Mouse (Mus musculus): ENCODE measurements around the gene Rbpj.

The Rbpj gene

DNA sequence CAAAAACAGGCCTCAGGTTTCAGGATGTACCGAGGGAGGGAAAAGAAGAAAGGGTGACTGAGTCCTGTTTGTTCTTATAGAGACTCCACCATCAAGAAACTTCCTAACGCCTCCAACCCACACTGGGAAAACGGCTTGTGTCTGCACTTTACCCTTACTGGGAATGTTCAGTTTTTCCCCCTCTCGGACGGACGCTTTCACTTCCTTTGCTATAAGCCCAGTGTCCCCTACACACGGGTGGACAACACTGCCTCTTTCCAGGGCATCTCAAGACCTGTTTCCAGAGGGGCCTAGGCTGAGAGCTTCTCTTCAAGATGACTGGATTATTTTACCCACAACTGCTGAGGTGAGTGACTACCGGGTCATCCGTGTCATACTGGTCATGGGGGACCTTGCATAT, at the start of gene Rbpj:
TSS of gene Rbpj (plus strand) at position 270 of the 400 bp plus-strand sequence.
- DNase-seq (ENCODE audit: low spot score), result no peak

DNA sequence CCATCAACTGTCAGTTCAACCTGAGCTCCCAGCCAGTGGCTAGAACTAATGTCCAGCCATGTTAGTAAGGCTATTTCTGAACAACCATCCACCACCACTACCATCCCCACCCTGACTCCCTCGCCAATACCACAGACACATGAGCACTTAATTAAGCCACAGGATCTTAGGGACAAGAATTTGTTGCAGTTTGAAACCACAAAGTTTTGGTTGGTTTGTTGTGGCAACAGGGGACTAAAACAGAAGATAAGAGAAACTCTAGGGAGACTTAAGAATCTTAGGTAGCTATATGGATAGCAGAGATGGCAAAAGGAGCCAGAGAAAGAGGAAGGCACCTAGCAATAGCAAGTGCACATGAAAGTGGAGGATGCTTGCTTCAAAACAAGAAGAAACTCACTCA, 45.2 kb upstream of the Rbpj start:
- no peak for DNase-seq (ENCODE audit: low spot score)

DNA sequence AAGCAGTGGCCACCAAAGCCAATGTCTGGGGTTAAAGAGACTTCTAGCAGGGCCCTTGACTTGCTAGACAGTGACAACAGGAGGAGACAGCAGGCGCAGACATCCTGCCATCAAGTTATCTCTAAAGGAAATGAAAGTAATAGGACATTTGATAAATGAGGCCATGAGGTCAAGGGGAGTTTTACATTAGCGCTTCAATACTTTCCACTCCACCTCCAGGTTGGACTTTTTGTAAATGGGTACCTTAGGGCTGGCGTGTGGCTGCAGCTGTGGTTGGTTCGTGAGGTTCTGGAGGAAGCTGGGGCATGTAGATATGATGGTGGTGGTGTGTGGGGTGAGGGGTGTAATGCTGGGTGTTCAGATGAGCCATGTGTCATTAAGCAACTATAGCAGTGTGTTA, 44.7 kb upstream of the Rbpj start:
- DNase-seq (ENCODE audit: low spot score), result no peak

DNA sequence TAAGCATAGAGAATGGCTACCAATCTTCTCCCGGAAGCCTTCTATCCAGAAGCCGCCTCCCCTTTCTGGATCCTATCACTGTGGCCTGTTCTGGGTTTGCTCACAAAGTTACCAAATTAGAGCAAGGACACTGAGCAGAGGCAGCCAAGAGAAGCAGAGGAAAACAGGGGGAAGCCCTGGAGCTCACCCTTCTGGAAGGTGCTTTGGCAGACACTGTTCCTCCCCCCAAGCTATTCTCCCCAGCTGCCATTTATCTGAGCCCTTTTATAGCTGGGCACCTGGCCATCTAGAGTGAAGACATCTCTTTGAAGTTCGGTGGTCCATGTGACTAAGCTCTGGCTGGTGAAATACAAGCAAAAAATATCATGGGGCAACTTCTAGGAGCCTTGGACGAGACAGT, 38.5 kb upstream of the Rbpj start:
- no peak for DNase-seq (ENCODE audit: low spot score)

DNA sequence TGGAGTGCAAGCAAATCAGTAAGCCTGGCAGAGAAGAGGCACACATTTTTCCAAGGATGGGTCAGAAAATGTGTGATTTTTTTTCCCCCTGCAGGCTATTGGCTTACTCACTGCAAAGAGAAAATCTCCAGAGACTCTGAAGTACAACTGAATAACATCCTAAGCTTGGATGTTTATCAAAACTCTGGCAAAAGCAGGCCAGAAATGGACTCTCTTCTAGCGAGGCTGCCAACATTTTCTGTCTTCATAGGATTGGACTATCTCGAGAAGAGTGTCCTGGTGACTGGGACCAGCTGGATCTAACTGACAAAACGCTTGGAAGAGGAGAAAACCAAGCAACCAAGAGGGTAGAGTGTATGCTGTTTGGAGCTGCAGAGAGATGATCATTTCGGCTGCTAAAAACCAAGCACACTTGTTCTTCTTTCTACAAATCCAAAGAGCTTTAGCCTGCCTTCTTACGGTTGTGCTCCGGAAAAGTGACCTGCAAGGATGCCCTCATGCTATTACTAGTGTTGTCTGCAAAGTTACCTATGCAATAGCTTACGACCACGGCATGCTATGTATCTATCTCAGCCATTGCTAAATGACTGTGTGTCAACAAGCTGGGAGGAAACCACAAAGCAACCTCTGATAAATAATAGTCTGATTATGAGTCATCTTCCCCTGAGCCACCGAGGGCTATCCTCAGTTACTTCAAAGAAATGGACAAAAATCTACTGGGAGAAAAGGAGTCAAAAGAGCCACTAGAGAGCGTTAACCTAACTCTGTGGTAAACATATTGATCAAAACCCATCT, 36.1 kb upstream of the Rbpj start:
- DNase-seq (ENCODE audit: low spot score), result no peak

DNA sequence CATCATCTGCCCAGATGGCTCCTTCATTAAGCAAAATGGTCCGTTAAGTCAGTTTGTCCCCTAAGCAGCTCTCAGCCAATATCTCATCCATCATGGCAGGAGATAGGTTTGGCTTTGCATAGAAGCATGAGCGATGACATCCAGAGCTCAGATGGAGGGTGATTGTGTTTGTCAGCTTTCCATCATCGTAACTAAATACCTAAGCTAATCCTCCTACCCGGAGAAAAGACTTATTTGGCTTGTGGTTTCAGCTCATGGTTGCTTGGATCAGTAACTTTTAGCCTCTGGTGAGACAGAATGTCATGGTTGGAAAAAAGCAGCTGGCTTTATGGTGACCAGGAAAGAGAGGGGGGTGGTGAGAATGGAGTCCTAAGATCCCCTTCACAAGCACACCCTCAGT, 33.5 kb upstream of the Rbpj start:
- no peak for DNase-seq (ENCODE audit: low spot score)

DNA sequence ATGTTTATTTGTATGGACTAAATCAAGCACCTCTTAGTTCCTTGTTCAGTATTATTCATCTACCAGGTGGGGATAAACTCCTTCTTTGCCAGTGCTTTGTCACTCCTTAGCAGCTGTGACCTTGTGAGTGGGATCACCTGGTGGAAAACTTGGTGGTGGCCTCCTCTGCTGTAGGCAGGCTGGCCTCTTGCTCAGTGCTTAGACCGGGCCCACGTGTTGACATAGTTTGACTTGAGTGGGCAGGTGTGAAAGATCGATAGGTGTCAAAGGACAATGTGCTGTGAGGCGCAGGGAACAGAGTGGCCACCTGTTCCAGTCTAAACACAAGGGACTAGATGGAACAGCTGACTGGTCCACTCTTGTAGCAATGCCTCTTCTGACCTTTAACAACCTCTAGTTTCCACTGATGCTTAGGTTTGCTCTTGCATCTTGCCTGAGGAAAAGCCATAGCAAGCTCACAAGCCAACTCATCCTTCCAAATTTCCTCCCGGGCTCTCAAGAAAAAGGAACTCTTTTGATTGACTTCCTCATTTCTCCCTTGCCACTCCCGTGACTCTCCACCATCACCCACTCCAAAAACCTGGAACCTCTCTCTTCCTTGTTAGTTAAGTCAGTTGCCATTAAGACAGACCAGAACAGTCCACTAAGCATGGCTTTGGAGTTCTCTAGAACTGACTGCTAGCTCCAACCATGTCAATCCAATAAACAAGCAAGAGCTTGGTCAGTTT, 28.9 kb upstream of the Rbpj start:
- no peak for DNase-seq (ENCODE audit: low spot score)

DNA sequence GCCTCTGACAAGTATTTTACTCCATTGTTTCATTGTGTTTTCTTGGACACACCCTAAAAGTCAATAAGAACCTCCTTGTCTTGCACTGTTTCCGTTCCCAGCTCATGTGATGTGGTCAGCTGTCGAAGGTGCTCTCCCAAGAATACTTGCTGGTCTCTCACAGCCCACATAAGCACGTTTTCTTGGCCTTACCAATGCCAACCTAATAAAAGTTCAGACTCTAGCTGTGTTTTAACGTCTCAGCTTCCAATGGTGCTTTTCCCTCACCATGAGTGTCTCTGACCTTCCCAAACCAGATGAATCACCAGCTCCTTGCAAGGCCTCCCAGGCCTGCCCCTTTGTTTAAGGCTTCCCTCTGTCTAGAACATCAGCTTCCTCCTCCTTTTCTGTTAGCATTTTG, 28.2 kb upstream of the Rbpj start:
- no peak for DNase-seq (ENCODE audit: low spot score)

DNA sequence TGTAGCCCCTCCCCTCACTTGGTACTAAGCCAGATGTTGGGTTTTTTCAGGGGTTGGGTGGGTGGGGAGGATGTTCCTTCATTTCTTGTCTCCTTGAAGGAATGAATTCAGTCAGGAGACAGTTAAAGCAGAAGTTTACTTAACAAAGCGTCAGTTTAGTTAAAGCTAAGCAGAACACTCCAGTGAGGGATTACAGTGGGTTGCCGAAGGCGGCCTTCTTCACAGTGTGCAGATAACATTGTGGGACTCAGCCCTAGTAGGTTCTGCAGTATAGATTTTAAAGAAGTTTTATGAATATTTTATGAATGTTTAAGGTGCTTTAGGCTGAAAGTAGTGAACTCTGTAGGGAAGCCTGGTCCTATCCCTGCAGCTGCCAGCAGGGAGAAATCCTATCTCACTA, 27.7 kb upstream of the Rbpj start:
- no peak for DNase-seq (ENCODE audit: low spot score)

DNA sequence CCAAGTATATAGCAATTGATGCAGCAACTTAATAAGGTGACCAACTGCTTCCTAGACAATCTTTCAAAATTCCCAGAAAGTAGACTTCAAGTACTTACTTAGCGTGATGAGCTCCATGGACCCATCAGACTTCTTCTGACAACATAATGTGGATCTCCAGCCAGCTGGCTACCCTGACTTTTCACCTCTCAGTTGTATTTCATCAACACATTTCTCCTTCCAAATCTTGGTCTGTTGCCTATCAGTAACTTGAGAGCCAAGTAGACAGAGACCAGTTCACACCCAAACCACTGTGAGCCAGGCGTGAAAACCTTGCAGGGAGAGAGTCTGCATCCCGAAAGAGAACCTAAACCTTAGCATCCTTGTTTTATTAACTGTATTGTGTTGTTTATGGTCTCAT, 26.3 kb upstream of the Rbpj start:
- DNase-seq (ENCODE audit: low spot score), result no peak

DNA sequence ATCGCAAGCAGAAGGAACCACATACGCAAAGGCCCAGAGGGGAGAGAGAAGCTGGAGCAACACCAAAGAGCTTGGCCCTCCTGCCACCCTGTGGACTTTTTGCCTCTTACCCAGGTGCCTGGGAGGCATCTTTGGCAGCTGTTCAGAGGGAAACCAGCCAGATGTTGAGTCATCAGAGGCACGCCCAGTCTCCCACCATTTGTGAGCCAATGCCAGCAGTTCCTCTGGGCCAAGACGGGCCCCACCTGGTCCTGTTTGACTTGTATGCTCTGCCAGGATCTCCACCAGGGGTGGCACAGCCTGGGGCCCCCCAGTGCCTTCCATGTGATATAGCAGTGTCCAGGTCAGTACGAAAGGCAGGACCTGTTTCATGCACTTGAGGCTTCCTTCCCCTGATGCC, 21.9 kb upstream of the Rbpj start:
- DNase-seq (ENCODE audit: low spot score), result no peak

DNA sequence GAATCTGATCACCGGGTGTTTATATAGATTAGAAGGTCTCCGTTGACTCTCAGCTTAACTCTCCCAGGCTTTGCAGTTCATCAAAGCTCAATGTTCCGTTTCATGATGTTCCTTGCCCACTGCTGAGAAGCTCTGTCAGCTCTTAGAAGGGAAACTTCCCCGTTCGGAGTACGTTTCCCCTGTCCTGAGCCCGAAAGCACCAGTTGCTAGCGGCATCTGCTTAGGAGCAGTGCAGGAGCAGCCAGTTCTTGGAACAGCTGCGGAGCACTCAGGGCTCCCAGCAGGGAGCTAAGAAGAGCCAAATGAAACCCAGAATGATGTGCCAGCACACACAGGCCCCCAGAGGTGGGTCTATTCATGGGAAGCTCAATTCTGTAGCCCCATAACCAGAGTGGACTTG, 15.0 kb upstream of the Rbpj start:
- no peak for DNase-seq (ENCODE audit: low spot score)

DNA sequence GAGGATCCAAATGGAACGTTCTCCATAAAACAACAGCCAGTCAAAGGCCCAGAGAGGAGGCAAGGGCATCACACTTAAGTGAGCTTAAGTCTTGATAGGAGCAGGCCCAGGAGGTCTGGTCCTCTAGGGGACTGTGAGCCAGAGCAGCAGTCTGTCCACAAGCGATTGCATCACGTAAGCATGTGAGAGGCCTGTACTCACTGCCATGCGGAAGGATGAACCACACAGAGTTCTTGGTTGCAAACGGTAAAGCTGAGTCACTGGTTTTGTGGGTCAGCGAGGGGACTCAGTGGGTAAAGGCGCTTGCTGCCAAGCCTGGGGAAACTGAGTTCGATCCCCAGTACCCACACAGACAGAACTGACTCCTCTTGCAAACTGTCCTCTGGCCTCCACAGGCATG, 14.1 kb upstream of the Rbpj start:
- DNase-seq (ENCODE audit: low spot score), result no peak

DNA sequence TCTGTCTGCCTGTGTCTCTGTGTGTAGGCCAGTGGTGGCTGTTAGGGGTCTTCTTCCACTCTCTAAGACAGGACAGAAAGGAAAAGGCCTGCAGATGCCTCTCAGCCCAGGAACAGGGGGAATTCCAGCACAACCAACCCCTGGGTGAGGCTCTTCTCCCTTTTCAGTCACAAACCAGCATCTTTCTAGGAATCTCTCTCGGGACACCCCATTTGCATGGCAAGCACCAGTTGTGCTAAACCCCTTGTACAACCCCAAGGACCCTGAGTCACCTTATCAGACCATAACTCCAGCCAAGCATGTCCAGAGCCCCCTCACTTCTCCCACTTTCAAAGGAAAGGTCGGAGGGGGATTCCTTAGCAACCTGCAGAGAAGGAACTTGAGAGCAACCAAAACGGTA, 13.0 kb upstream of the Rbpj start:
- DNase-seq (ENCODE audit: low spot score), result no peak

DNA sequence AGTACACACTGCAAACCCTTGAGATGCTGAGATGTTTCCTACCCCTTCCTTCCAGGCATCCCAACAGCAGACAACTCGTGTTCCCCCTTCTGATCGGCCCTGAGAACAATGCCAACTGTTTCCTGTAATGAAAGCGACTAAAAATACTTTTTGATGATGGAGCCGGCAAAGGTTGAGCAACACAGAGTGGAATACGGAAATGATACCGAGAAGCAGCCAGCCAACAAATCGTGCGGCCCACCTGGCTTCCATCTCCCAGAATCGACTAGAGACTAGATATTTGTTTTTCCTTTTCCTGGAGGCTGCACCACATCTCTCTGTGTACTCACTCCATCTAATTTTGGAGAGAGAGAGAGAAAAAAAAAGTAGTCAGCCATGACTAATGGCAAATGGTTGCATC, 11.2 kb upstream of the Rbpj start:
- DNase-seq (ENCODE audit: low spot score), result no peak

DNA sequence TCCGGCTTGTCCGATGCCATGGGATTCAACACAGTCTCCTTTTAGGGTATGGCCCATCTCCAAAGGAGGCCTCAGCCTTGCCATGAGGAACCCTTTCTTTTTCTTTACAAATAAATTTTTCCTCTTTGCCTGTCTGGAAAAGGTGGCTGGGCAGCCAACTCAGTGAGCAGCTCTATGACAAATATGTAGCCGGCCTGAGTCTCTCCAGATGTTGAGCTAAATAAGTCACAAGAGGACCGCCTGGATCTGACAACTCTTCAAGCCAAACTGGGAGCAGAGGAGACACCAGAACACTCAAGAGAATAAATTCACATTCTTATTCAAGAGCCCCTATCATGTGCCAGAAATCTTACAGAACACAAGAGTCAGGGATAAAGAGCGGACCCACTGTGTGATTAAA, 10.5 kb upstream of the Rbpj start:
- DNase-seq (ENCODE audit: low spot score), result no peak

DNA sequence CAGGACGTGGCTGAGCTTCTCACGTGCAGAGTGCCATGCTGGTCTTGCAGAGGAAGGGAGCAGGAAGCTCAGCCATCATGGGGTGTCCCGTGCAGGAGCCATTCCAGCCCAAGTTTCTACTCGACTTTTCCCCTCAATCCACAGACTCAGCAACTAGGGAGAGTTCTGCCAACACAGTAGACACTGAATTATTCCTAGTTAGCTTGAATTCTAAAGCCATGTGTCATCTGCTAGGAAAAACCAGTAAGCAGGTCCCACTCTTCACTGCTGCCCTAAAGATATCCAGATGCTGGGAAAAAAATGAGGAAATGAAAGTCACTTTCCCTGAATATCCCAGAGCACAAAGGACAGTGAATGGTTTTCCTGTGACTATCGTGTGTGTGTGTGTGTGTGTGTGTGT, 5.8 kb upstream of the Rbpj start:
- DNase-seq (ENCODE audit: low spot score), result no peak

DNA sequence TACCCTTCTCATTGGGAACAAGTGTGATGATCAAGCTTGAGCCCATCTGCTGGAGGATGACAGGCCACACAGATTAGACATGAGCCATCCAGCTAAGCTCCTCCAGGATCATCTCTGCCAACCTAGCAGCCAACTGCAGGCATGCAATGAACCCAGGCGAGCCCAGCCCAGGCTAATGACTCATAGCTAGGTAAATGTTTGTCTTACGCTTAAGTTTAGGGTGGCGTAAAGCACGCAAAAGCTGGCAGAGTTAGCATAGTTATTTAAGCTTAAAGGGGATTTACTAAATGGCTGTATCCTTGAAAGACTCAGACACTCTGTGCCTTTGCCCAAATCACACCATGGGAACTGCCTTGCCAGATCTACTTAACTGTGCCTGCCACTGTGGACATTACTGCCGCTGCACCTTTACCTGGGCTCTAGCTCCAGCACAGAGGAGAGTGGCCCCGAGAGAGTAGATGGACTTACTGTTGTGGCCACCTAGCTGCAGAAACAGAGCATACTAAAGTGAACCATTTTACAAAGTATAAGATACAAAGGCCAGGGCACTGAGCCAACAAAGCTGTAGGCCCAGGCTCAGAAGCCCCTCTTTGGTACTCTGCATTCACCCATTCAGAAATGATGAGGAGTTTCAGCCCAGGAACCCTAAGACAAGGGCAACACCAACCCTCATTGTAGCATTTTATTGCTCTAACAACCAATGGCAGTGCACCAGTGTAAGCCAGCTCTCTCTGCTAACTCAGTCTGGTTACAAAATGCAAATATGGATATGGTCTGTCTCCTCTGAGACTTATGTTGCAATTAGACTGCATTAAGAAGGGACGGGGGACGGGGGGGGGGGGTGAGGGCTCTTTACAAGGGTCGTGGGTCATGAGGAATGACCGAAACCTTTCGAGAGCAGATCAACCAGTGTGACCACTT, 2.6 kb upstream of the Rbpj start:
- no peak for DNase-seq (ENCODE audit: low spot score)

DNA sequence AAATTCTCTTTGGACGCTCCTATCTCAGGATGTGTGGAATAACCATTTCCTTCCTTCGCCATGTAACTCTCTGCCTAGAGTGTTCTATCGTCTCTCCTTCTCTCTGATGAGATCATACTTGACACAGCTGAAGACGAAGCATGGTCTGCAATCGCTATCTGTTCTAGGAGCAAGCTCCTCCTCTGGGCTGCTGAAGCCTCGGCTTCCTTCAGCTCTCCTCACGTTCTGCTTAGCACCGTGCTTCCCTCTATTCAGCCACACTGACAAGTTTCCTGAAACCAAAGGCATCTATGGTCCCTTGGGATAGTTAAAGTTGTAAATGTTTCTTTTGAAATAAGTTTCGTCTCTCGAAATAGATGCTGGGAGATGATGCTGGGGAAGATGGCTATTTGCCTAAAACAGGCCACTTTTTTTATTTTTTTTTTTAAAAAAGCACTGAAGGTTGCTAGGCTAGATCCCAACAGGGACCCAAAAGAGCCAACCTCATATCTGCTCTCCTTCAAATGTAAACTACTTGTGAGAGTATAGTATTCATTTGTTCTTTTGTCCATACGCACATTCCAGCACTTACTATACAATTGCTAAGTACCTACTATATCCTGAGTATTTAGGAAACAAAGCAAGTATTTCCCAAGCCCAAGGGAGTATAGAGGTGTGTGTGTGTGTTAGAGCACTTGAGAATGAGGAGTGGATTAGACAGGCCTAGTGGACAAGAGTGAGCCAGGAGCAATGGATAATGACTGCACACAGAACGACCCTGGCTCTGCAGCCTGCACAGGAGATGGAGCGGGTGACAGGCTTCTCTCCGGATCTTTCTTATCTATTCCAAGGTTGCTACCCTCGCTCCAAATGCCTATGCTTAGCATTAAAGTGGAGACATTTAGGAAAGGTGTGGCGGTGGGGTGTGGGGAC, 726 bp downstream of the Rbpj start:
- DNase-seq (ENCODE audit: low spot score), result no peak

DNA sequence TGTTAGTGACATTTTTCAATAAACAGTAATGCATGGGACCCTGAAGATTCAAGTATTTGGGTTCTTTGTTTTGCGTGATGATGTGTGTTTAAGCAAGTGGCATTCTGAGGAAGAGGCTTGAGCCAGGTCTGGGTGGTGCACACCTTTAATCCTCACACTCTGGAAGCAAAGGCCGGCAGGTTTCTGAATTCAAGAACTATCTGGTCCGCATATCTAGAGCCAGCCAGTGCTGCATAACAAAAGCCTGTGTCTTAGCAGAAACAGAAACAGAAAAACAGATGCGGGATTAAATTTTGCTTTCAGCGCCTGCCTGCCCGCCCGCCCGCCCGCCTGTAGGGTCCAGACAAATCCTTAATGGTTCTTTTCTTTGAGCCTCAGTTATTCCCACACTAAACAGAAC, 1.6 kb downstream of the Rbpj start:
- no peak for DNase-seq (ENCODE audit: low spot score)

DNA sequence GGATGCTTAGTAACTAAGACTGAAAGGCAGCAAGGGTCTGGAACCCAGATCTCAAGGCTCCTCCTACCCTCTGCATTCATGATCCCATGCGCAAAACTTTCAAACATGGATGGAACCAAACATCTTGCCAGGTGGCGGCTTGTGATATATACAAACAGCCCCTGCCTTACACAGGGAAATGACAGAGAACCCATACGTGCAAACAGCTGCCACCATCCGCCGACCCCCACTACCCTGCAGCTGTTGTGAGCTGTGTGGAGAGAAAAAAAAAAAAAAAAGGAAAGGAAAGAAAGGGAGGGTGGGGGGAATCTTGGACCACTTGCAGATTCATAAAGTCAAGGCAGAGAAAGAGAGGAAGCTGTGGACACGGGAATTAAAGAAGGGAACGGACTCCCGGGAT, 2.4 kb downstream of the Rbpj start:
- no peak for DNase-seq (ENCODE audit: low spot score)

Data from embryo, embryonic 10 days (tissue).